Mouse (Mus musculus) testis, adult 10 weeks (tissue): ENCODE data around the gene Casp8. TPM values are rescaled to one million over a fixed set of nuclear protein-coding genes. Genes with fewer than 3 reads are reported as not detected.

Source experiments
- polyA plus RNA-seq: library from polyadenylated mRNA; stranded (reverse); fragments of 350-450 nt; fragmentation: Illumina TruSeq; extraction: RNeasy Lipid Tissue Mini Kit (QIAGEN cat#74804); gene quantifications from one replicate; pipeline ENCODE4 v1.2.3, GENCODE M21; 2014; ENCODE audit warnings: low read depth, low replicate concordance

Gene Casp8
- polyA plus RNA-seq: 5.5 TPM

DNA sequence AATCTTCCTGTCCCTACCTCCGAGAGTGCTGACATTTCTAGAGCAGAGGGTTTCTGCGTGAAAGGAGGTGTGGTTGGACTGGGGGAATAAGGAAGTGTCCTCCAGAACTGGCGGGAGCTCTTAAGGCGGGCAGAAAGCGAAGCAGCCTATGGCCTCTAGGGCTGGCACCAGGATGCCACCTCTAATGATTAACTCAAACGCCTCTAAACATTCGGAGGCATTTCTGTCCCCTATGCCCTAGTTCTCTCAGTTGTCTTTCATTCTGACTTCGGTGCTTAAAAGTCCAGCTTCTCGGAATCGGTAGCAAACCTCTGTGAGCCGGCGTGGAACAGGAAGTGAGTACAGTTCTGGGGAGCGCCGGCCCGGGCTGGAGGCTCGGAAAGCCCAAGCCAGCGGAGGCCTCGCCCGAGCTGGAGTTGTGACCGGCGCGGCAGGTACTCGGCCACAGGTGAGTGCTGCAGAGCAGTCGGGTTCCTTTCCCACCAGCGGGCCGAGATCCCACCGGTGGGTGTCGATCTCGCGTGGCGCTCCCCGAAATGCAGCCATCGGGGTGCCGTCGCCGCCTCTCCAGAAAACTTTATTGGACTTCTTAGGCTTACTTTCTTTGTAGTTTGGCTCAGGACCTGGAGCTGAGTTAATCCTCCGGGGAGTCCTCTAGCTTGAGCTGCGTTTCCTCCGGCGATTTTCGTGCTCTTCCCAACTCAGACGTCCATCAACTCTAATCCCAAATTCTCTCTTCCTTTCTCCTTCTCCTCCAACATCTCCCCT lies at the start of gene Casp8:
Casp8 (plus strand) TSS at position 84 of the 768 bp plus-strand sequence.

Other genes starting within 250 kb of the Casp8 start
- gene Fam126b, start 209.1 kb upstream of the Casp8 start, polyA plus RNA-seq: 21.9 TPM
- 28.3 TPM for gene Ndufb3, start 209.0 kb upstream of the Casp8 start, polyA plus RNA-seq
- gene Als2cr12, start 99.4 kb upstream of the Casp8 start, polyA plus RNA-seq: 339 TPM
- gene Cflar, start 83.9 kb upstream of the Casp8 start, polyA plus RNA-seq: 15.7 TPM
- 7.7 TPM for gene Trak2, start 178.1 kb downstream of the Casp8 start, polyA plus RNA-seq
- gene Stradb, start 178.1 kb downstream of the Casp8 start, polyA plus RNA-seq: 23.2 TPM